Mouse (Mus musculus) intestine, embryonic 15.5 days (tissue): ENCODE data around the gene Itk. TPM values are rescaled to one million over a fixed set of nuclear protein-coding genes. Genes with fewer than 3 reads are reported as not detected.
A peak's percentile ranks its signal among the peaks of the same experiment; 100 is the strongest.
"Not testable (repeated sequence)": the region's sequence is repeated elsewhere in the genome, so short reads cannot be mapped to it uniquely, and the experiment has no call there.

Source experiments
- ATAC-seq: fragments of 200-750 bp; cut with Nextera tagmentation; 2 replicates; pipeline ENCODE4 v1.8.0; 2017; ENCODE audit warnings: moderate TSS enrichment, moderate library complexity
- H3K27ac ChIP-seq: fragments of 300-500 bp; sonication (generic); 2 replicates; pipeline ENCODE4 v1.5.1; 2015; ENCODE audit warnings: mild to moderate bottlenecking, inconsistent platforms
- H3K27me3 ChIP-seq: fragments of 300-500 bp; sonication (generic); replicated peaks from 2 replicates; pipeline ENCODE4 v1.6.1; 2015; ENCODE audit warnings: inconsistent platforms
- H3K36me3 ChIP-seq: fragments of 300-500 bp; sonication (generic); 2 replicates; pipeline ENCODE4 v1.6.1; 2015; ENCODE audit warnings: inconsistent platforms
- H3K4me1 ChIP-seq: fragments of 300-500 bp; sonication (generic); replicated peaks from 2 replicates; pipeline ENCODE4 v1.6.1; 2015; ENCODE audit warnings: inconsistent platforms
- H3K4me2 ChIP-seq: fragments of 300-500 bp; sonication (generic); replicated peaks from 2 replicates; pipeline ENCODE4 v1.6.1; 2015; ENCODE audit warnings: mild to moderate bottlenecking, inconsistent platforms
- H3K4me3 ChIP-seq: fragments of 300-500 bp; sonication (generic); replicated peaks from 2 replicates; pipeline ENCODE4 v1.5.1; 2015; ENCODE audit warnings: inconsistent platforms
- H3K9ac ChIP-seq: fragments of 300-500 bp; sonication (generic); 2 replicates; pipeline ENCODE4 v1.6.1; 2015; ENCODE audit warnings: inconsistent platforms
- H3K9me3 ChIP-seq: fragments of 300-500 bp; sonication (generic); 2 replicates; pipeline ENCODE4 v1.6.1; 2016; ENCODE audit warnings: inconsistent platforms
- WGBS: fragments of 180-500 bp; shearing (Covaris S2); methylation state at CpG from one replicate; pipeline ENCODE4 v1.1.7; 2015; 5-methylcytosine and 5-hydroxymethylcytosine counted together
- polyA plus RNA-seq: library from polyadenylated mRNA; unstranded; fragments of >200 nt; fragmentation: Nextera tagmentation; extraction: Ambion mirVana; gene quantifications from 2 replicates; pipeline ENCODE4 v1.2.1, GENCODE M21; 2015

Itk gene
- polyA plus RNA-seq: 0.25 and 0.40 TPM in 2 replicates

DNA sequence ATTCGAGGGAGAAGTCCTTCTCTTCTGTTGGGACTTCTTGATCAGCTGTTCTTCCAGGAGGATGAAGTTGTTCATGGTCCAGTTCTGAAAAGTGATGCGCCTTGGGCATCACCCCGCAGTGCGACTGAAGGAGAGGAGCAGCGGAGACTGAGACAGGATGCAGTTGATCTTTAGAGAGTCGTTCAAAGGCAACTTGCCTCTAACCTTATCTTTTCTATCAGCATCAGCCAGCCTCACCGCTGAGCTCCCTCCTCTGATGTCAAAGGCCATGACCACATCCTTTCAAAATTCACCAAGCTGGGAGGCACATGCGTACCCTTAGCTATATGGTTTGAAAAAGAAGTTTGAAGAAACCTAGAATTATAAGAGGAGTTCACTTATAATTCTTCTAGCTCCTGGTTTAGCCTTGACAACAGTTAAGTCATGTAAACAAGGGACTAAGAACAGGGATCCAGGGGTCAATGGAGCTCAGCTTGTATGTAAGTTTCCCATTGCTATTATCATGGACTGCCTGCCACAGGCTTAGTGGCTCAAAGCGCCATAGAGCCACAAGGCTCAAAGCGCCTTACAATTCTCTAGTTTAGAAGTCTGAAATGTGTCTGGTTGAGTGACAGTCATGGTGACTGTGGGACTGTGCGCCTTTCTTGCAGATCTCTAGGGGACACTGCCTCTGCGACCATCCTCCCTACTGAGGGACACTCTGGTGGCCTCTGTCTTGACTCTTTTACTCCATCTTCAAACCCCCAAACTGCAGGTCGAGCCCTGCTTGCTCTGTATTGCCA is at the start of gene Itk:
Itk (minus strand) TSS at position 180 of the 782 bp plus-strand sequence.
- H3K27me3 ChIP-seq: no peaks in the 10 kb centered on the region
- H3K4me3 ChIP-seq: no peak within 1 kb of the TSS
- H3K9ac ChIP-seq: no peak within 1 kb of the TSS
- no peaks in the 10 kb centered on the region for H3K9me3 ChIP-seq
- no peaks in the 10 kb centered on the region for H3K36me3 ChIP-seq
- H3K4me1 ChIP-seq: no peaks in the 10 kb centered on the region
- no peak within 1 kb of the TSS for H3K27ac ChIP-seq
- H3K4me2 ChIP-seq: no peak within 1 kb of the TSS
- 76% methylated on average over 13 of the region's 13 CpGs for WGBS
- ATAC-seq: no peak

DNA sequence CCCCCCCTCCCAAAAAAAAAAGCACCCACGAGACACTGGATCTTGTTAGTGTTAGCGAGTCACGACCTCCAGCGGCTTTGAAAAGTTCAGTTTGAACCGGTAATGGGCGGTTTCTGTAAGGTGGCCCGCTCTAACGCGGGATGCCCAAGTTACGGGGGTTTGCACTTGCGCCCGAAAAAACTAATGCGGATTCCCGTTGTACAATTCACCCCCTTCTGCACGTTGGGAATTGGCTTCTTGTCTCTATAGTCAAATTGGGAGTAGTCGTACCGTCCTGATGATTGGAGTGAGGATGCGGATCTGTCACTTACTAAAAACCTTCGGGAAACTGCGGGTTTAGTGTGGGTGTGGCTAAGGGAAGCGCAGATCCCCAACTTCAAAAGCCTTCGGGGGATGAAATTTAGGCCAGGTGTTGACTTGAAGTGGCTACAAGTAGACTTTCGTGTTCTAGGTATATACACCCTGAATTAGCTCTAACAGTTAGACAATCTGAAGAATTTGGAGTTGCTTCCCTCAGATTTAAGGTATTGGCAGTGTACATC is 48.2 kb upstream of the Itk start:
- ATAC-seq: no peak; the same call in 1 of the 2 replicates
- Histone ChIP-seq H3K27me3 (no peaks in the 10 kb centered on the region), H3K4me1 (peaks cover 3% of the 10 kb centered on the region; the same call in 1 of the 2 replicates), H3K27ac (peak overlapping the region; percentile 92; the same call in 1 of the 2 replicates), H3K4me3 (peak overlapping the region; percentile 77), H3K9ac (peak overlapping the region; percentile 89), H3K36me3 (no peaks in the 10 kb centered on the region), H3K9me3 (no peaks in the 10 kb centered on the region), H3K4me2 (peak overlapping the region; percentile 70)
- WGBS: 1% methylated on average over 23 of the region's 23 CpGs

DNA sequence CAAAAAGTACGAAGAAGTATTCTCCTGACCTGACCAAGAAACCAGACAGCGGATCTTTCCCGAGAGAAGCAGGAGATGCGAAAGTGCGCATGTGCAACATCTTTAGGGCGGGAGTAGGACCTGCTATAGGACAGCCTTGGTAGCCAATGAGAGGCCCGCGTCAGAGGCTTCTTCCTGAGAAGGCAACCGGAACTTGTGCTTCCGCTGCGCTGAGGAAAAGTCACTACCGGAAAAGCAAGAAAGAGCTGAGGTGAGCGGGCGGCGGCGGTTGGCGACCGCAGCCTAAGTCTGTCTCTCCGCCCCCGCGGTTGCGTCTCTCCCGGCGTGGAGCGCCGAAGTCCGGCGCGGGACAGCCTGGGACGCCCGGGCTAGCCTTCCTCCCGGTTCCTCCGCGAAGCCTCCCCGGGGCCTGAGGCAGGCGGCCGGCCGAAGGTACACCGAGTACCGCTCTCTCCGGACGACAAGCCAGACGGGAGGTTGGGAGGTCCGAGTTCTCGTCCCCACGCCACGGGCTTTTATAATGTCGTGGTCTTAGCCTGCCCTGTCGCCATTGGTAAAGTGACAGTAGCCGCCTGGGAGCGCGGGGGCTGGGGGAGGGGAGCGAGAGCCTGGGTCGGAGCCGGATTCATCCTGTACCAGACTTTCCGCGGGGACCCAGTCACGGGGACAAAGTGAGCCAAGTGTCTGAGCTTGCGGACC is 47.6 kb upstream of the Itk start, which contains the start of gene Med7:
Med7 (plus strand) TSS at position 166 of the 699 bp plus-strand sequence.
- no peaks in the 10 kb centered on the region for H3K9me3 ChIP-seq
- H3K27ac ChIP-seq: peak within 1 kb of the TSS; percentile 92
- peaks cover 3% of the 10 kb centered on the region; the same call in 1 of the 2 replicates for H3K4me1 ChIP-seq
- peak within 1 kb of the TSS; percentile 89 for H3K9ac ChIP-seq
- WGBS: under 1% methylated on average over 59 of the region's 59 CpGs
- ATAC-seq: peak; percentile 99
- H3K27me3 ChIP-seq: no peaks in the 10 kb centered on the region
- H3K36me3 ChIP-seq: no peaks in the 10 kb centered on the region
- peak within 1 kb of the TSS; percentile 77 for H3K4me3 ChIP-seq
- peak within 1 kb of the TSS; percentile 70 for H3K4me2 ChIP-seq

DNA sequence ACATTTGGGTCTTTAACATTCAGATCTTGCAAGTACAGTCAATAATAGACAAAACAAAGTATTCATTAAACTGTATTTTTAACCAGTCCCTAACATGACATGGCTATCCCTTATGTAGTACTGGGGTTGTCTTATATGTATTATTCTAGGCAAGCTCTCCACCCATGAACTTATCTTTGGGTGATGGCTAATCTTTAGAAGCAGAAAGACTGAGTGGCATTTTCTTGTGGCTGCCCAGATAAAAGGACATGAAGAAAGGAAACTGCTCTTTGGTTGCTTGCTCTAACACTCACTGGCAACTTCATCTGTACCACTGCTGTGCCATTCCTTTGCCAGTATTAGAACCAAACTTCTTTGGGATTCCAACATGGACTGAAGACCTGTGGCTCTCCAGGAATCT is 46.0 kb upstream of the Itk start:
- Histone ChIP-seq H3K4me2 (no peak overlapping the region), H3K9ac (no peak overlapping the region), H3K4me3 (no peak overlapping the region), H3K4me1 (peaks cover 3% of the 10 kb centered on the region; the same call in 1 of the 2 replicates), H3K9me3 (no peaks in the 10 kb centered on the region), H3K36me3 (no peaks in the 10 kb centered on the region), H3K27ac (no peak overlapping the region), H3K27me3 (no peaks in the 10 kb centered on the region)
- no peak for ATAC-seq

DNA sequence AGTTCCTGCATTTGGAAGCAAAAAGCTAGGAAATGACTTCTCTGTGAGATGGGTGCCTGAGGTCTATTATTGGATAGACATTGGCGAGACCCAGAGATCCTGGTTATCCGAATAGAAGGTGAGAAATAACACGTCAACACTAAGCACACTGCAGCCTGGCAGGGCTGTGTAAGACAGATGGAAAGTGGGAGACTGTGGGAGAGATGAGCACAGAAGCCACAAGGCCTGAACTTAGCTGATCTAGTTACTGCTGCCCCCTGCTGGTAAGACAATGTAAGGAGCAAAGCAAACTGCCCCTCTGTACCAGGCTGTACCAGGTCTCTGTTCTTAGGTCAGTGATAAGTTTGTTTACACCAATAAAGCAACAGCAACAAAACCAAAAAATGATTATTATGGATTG is 41.8 kb upstream of the Itk start:
- Histone ChIP-seq H3K4me1 (no peaks in the 10 kb centered on the region), H3K9ac (no peak overlapping the region), H3K9me3 (no peaks in the 10 kb centered on the region), H3K27ac (no peak overlapping the region), H3K4me2 (no peak overlapping the region), H3K4me3 (no peak overlapping the region), H3K36me3 (no peaks in the 10 kb centered on the region), H3K27me3 (no peaks in the 10 kb centered on the region)
- ATAC-seq: peak; percentile 88
- 8% methylated on average over 3 of the region's 3 CpGs for WGBS

DNA sequence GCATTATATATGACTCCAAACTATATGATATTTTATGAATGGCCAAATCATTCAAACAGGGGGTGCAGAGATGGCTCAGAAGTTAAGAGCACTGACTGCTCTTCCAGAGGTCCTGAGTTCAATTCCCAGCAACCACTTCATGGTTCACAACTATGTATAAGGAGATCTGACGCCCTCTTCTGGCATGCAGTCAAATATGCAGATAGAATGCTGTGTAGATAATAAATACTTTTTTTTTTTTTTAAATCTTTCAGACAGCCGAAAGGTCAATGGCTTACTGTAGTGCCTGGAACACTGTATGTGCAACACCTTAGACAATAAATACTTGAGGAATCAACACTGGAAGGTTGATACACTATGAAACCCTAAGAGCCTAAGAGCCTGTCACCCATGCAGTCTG is 40.8 kb upstream of the Itk start:
- no peak overlapping the region for H3K4me3 ChIP-seq
- no peaks in the 10 kb centered on the region for H3K4me1 ChIP-seq
- WGBS: 83% methylated on average over 2 of the region's 2 CpGs
- no peaks in the 10 kb centered on the region for H3K36me3 ChIP-seq
- no peak overlapping the region for H3K4me2 ChIP-seq
- no peaks in the 10 kb centered on the region for H3K27me3 ChIP-seq
- no peak overlapping the region for H3K27ac ChIP-seq
- no peak for ATAC-seq
- no peaks in the 10 kb centered on the region for H3K9me3 ChIP-seq
- no peak overlapping the region for H3K9ac ChIP-seq

DNA sequence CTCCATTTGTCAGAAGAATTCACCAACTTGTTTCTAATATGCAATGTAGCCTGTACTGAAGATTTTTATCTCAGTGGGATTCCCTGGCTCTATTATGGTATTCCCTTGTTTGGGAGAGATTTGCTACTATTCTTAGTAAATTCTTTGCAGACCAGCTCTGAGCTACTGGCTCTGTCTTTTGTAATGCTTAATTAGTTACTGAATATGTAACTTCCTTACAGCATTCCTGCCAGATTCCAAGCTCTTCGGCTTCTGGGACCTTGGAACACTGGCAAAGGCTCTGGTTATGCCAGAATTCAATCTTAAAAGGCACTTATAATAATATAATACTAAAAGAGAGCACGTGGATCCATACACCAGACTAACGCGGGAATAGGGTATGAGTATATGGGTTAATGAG is 38.8 kb upstream of the Itk start:
- not testable (repeated sequence) for H3K4me3 ChIP-seq, H3K9me3 ChIP-seq, H3K27ac ChIP-seq, H3K9ac ChIP-seq, H3K36me3 ChIP-seq, H3K4me1 ChIP-seq, ATAC-seq, H3K4me2 ChIP-seq, H3K27me3 ChIP-seq
- WGBS: 39% methylated on average over 4 of the region's 4 CpGs

DNA sequence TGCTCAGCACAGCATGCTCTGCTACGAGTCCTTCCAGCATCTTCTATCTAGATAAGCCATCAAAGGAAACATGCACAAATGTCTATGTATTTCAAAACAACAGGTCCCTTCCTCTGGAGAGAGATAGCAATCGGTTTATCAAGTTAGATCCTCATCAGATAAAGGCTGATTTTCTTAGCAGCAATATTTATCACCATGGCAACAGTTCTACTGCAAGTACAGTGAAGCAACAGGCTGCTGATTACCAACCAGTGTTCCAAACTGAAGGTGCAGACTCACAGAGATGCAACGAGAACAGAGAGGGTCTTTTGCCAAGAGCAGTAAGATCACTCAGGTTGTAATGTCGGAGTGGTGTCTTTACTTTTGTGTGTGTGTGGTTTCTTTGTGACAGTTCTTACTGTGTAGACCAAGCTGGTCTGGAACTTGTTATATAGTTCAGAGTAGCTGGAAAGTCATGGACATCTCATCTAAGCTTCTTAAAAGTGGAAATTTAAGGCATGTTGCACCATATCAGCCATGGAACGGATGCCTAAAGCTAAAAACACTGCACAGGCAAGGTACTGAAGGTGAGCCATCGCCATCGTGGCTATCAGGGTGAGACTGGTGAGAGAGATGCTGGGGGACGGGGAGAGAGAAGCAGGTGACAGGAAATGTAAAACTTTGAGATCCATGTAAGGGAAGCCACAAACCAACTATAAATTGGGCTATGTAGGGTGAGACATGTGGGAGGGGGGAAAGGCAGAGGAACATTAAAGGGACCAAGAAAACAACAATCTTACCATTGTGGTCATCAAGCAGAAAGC is 32.0 kb upstream of the Itk start:
- WGBS: 75% methylated on average over 8 of the region's 8 CpGs
- Histone ChIP-seq H3K4me3 (no peak overlapping the region), H3K9me3 (no peaks in the 10 kb centered on the region), H3K9ac (no peak overlapping the region), H3K4me2 (no peak overlapping the region), H3K27me3 (no peaks in the 10 kb centered on the region), H3K4me1 (no peaks in the 10 kb centered on the region), H3K27ac (no peak overlapping the region), H3K36me3 (no peaks in the 10 kb centered on the region)
- no peak for ATAC-seq

DNA sequence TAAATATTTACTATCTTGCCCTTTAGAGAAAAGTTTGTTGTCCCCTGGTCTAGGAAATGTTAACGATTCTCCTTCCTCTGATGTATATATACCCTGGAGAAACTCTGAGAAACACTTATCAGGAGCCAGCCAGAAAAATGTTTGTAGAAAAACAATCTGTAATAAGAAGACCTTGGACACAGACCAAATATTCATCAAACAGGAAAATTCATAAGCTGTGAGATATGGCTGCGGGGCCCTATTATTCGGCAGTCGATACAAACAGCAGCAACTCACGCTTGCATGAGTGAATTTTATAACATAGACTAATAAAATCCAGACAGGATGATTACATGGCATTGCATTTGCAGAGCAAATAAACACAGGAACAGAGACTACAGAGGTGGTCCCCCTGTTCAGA is 29.5 kb upstream of the Itk start:
- Histone ChIP-seq H3K9ac (no peak overlapping the region), H3K4me1 (no peaks in the 10 kb centered on the region), H3K27me3 (no peaks in the 10 kb centered on the region), H3K9me3 (no peaks in the 10 kb centered on the region), H3K27ac (no peak overlapping the region), H3K4me3 (no peak overlapping the region), H3K4me2 (no peak overlapping the region), H3K36me3 (no peaks in the 10 kb centered on the region)
- 62% methylated on average over 5 of the region's 5 CpGs for WGBS
- ATAC-seq: no peak

DNA sequence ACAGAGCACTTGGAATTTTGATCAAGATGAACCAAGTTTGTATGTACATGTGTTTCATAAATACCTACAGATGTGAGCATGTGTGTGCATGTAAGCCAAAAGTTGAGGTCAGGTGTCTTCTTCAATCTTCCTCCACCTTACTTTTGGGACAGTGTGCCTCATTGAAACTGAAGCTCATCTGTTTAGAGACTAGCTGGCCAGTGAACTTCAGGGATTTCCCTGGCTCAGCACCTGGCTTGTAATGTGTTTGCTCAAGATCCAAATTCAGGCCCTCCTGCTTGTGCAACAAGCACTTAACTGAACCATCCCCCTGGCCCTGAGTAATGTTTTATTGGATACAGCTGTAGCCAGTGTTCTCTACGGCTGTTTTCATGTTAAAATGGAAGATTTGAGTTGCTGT is 29.1 kb upstream of the Itk start:
- no peaks in the 10 kb centered on the region for H3K4me1 ChIP-seq
- H3K4me2 ChIP-seq: no peak overlapping the region
- WGBS: 38% methylated on average over 1 of the region's 1 CpGs
- no peaks in the 10 kb centered on the region for H3K36me3 ChIP-seq
- no peak overlapping the region for H3K4me3 ChIP-seq
- H3K27me3 ChIP-seq: no peaks in the 10 kb centered on the region
- ATAC-seq: no peak
- H3K27ac ChIP-seq: no peak overlapping the region
- H3K9ac ChIP-seq: no peak overlapping the region
- H3K9me3 ChIP-seq: no peaks in the 10 kb centered on the region

DNA sequence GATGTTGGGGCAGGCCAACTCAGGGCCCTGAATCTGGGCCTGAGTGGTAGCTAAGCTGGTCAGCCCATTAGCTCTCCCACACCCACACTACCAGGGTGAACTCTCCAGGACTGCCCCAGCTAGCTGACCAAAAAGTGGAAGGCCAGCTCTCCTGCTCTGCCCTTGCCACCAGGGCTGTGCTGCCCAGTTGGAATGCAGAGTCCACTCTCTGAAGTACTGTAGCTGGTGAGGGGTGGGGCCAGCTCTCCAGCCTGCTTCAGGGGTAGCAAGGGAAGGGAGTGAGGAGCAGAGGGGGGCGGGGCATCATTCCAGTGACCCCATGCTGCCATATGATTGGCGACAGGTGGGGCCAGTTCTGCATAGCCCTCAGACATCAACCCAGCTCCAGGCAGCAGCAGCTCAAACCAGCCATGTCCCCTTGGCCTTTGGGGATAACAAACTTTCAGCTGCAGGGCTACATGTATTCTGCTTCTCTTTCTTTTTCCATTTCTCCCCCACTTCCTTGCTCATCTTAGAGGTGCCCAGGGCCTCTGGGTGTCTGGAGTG is 20.8 kb upstream of the Itk start:
- H3K9ac ChIP-seq: no peak overlapping the region
- no peak overlapping the region for H3K4me2 ChIP-seq
- 48% methylated on average over 2 of the region's 2 CpGs for WGBS
- no peak overlapping the region for H3K27ac ChIP-seq
- H3K4me3 ChIP-seq: no peak overlapping the region
- H3K4me1 ChIP-seq: no peaks in the 10 kb centered on the region
- H3K27me3 ChIP-seq: no peaks in the 10 kb centered on the region
- no peak for ATAC-seq
- no peaks in the 10 kb centered on the region for H3K36me3 ChIP-seq
- H3K9me3 ChIP-seq: no peaks in the 10 kb centered on the region

DNA sequence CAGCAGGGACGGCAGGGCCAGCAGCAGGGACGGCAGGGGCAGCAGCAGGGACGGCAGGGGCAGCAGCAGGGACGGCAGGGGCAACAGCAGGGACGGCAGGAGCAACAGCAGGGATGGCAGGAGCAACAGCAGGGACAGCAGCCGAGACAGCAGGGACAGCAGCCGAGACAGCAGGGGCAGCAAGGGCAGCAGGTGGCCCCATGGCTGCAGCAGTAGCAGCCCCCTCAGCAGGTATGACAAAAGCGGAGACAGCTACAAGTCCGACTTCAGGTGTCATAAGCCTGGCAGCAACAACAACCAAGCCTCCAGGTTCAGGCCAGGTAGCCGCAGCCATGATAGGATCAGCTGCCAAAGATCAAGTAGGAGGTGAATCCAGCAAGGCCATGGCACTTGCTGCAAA is 17.4 kb upstream of the Itk start:
- Histone ChIP-seq H3K4me3 (no peak overlapping the region), H3K4me2 (no peak overlapping the region), H3K36me3 (no peaks in the 10 kb centered on the region), H3K27me3 (no peaks in the 10 kb centered on the region), H3K9ac (no peak overlapping the region), H3K9me3 (no peaks in the 10 kb centered on the region), H3K4me1 (no peaks in the 10 kb centered on the region), H3K27ac (no peak overlapping the region)
- ATAC-seq: no peak
- WGBS: 44% methylated on average over 10 of the region's 10 CpGs
